Mouse (Mus musculus) embryonic fibroblast, embryonic 13.5 days (primary cell): ENCODE measurements around the gene Hdgfl2.

ENCODE experiments used
- CTCF ChIP-seq: IDR thresholded peaks from 2 replicates; pipeline ENCODE4 v1.5.1; 2011; ENCODE audit warnings: mild to moderate bottlenecking, control low read depth, low read length, moderate library complexity, borderline replicate concordance; ENCODE audit not compliant: insufficient read depth
- POLR2A ChIP-seq: IDR thresholded peaks from 2 replicates; pipeline ENCODE4 v1.6.1; 2011; ENCODE audit warnings: low read depth, mild to moderate bottlenecking, control low read depth, low read length, moderate library complexity

DNA sequence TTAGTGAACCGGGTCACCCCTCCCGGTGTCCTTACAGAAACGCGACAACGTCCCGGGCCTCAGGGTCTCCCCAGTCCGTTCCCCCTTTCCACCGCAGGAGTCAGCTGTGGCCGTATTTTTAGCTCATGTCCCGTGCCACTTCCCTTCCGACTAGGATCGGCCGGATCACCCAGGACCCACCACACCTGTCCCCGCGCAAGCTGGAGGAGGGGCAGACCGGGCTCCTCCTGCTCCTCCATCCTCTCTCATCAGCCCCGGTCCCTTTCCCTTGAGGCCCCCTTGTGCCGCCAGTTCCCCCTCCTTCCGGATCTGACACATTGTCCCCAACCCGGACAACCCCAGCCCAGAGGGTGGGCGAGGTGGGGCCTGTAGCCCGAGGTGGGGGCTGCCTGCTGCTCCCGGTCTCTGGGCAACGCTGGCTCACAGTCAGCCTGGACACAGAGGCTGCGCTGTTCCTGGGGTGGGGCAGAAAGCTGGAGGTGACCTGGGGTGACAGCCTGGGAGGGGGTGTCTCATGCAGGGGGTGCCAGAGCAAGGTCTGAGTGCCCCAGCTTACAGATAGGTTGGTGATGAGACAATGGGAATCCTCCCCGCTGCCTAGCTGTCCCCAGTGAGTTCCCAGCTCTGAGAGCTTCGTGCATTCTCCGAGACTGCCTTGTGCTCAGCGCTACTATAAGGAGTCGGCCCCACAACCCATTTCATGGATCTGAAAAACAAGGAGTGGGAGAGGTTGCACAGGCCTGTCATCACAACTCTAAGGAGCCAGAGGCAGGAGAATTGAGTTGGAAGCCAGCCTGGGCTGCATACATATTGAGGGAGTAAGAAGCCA, 69.6 kb downstream of the Hdgfl2 start:
- TF ChIP-seq POLR2A (no peak), CTCF (no peak)
